Mouse (Mus musculus): ENCODE measurements around the gene Amh. TPM values are rescaled to one million over a fixed set of nuclear protein-coding genes. Genes with fewer than 3 reads are reported as not detected.
A peak's percentile ranks its signal among the peaks of the same experiment; 100 is the strongest.

The Amh gene
- total and polyA plus RNA-seq, 2 experiments from 2014 or later, result 0.18 to 4.0 TPM

GRCm38 (mm10) chr10:80793033-80793784, 11.8 kb upstream of the Amh start:
- Histone ChIP-seq H3K36me3 (replicated peaks; ENCODE audit: control insufficient read depth, insufficient read depth, low read length) (peaks cover 78% of the 10 kb centered on the region), H3K4me3 (ENCODE audit: low read depth, low read length) (no peak overlapping the region)

GRCm38 (mm10) chr10:80793803-80794202, 11.2 kb upstream of the Amh start:
- TF ChIP-seq EP300 (IDR thresholded peaks at IDR 0.05; ENCODE audit: low read depth) (no peak), CTCF (IDR thresholded peaks at IDR 0.05; ENCODE audit: low read depth) (no peak)
- no peaks in the 10 kb centered on the region for H3K27me3 ChIP-seq (ENCODE audit: control insufficient read depth, insufficient read depth, low read length)
- DNase-seq (ENCODE audit: low spot score) (no peak), ATAC-seq (ENCODE audit: insufficient read depth, low read depth) (no peak)
- 82% methylated on average over 4 of the region's 4 CpGs for WGBS
- H3K4me1 ChIP-seq (ENCODE audit: control insufficient read depth, insufficient read depth), result peaks cover 20% of the 10 kb centered on the region
- no peak overlapping the region for H3K4me2 ChIP-seq (ENCODE audit: low read depth, low read length)
- H3K36me3 ChIP-seq (replicated peaks; ENCODE audit: control insufficient read depth, insufficient read depth, low read length), result peaks cover 72% of the 10 kb centered on the region
- no peak overlapping the region for H3K9ac ChIP-seq (replicated peaks; ENCODE audit: low read depth, low read length)
- no peak overlapping the region for H3K4me3 ChIP-seq (ENCODE audit: low read depth, low read length)
- H3K9me3 ChIP-seq (replicated peaks; ENCODE audit: control insufficient read depth, low read length), result no peaks in the 10 kb centered on the region
- no peak overlapping the region for H3K27ac ChIP-seq (ENCODE audit: low read depth)

More at GRCm38 (mm10) chr10:80793033-80793784, 11.8 kb upstream of the Amh start:
- ATAC-seq (ENCODE audit: insufficient read depth, low read depth) (no peak), DNase-seq (ENCODE audit: low spot score) (no peak)
- Histone ChIP-seq H3K27ac (ENCODE audit: low read depth) (no peak overlapping the region), H3K9ac (replicated peaks; ENCODE audit: low read depth, low read length) (no peak overlapping the region), H3K27me3 (ENCODE audit: control insufficient read depth, insufficient read depth, low read length) (no peaks in the 10 kb centered on the region), H3K9me3 (replicated peaks; ENCODE audit: control insufficient read depth, low read length) (no peaks in the 10 kb centered on the region), H3K4me2 (ENCODE audit: low read depth, low read length) (no peak overlapping the region), H3K4me1 (ENCODE audit: control insufficient read depth, insufficient read depth) (peaks cover 20% of the 10 kb centered on the region)
- WGBS, result 90% methylated on average over 13 of the region's 13 CpGs
- no peak for TF ChIP-seq EP300 (IDR thresholded peaks at IDR 0.05; ENCODE audit: low read depth)
- TF ChIP-seq CTCF (IDR thresholded peaks at IDR 0.05; ENCODE audit: low read depth), result no peak

- Histone ChIP-seq H3K4me3 (ENCODE audit: low read depth, low read length) (no peak overlapping the region), H3K9me3 (replicated peaks; ENCODE audit: control insufficient read depth, low read length) (no peaks in the 10 kb centered on the region), H3K27ac (ENCODE audit: low read depth) (no peak overlapping the region), H3K36me3 (replicated peaks; ENCODE audit: control insufficient read depth, insufficient read depth, low read length) (peaks cover 62% of the 10 kb centered on the region), H3K27me3 (ENCODE audit: control insufficient read depth, insufficient read depth, low read length) (no peaks in the 10 kb centered on the region), H3K4me1 (ENCODE audit: control insufficient read depth, insufficient read depth) (peaks cover 26% of the 10 kb centered on the region), H3K4me2 (ENCODE audit: low read depth, low read length) (no peak overlapping the region), H3K9ac (replicated peaks; ENCODE audit: low read depth, low read length) (no peak overlapping the region)
- no peak for TF ChIP-seq CTCF (IDR thresholded peaks at IDR 0.05; ENCODE audit: low read depth)
- TF ChIP-seq EP300 (IDR thresholded peaks at IDR 0.05; ENCODE audit: low read depth), result no peak
- 86% methylated on average over 8 of the region's 8 CpGs for WGBS
- DNase-seq (ENCODE audit: low spot score) (no peak), ATAC-seq (ENCODE audit: insufficient read depth, low read depth) (no peak)
Measured at GRCm38 (mm10) chr10:80794750-80795149, 10.3 kb upstream of the Amh start.

DNA sequence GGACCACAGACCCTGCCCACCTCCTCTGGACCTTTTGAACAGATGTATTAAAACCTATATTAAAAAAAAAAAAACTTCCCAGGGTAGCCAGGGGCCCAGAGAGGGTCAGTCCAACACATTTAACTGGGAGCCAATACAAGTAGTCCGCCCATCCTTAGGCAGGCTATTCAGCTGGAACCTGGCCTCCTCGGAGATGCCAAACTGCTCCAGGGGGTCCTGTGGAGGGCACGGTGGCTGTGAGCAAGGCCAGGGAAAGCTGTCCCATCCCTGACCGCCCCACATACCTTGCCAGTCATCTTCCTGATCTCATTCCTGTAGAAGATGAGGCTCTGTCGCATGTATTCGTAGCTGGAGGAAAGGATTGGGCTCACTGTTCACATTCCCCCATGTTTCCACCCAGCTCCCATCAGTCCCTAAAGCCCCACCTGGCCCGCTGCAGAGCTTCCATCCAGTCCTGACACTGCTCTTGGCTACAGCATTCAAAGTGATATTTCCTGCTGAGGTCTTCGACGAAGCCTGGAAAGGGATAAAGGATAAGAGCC, 8.7 kb upstream of the Amh start:
- no peaks in the 10 kb centered on the region for H3K27me3 ChIP-seq (ENCODE audit: control insufficient read depth, insufficient read depth, low read length)
- peaks cover 51% of the 10 kb centered on the region for H3K36me3 ChIP-seq (replicated peaks; ENCODE audit: control insufficient read depth, insufficient read depth, low read length)
- no peak for TF ChIP-seq CTCF (IDR thresholded peaks at IDR 0.05; ENCODE audit: low read depth)
- TF ChIP-seq EP300 (IDR thresholded peaks at IDR 0.05; ENCODE audit: low read depth), result no peak
- DNase-seq (ENCODE audit: low spot score) (no peak), ATAC-seq (ENCODE audit: insufficient read depth, low read depth) (no peak)
- H3K27ac ChIP-seq (ENCODE audit: low read depth), result no peak overlapping the region
- H3K4me1 ChIP-seq (ENCODE audit: control insufficient read depth, insufficient read depth), result peaks cover 22% of the 10 kb centered on the region
- no peak overlapping the region for H3K4me3 ChIP-seq (ENCODE audit: low read depth, low read length)
- WGBS, result 76% methylated on average over 9 of the region's 9 CpGs
- H3K4me2 ChIP-seq (ENCODE audit: low read depth, low read length), result peak overlapping the region; percentile 96; the same call in 1 of the 2 replicates
- H3K9me3 ChIP-seq (replicated peaks; ENCODE audit: control insufficient read depth, low read length), result no peaks in the 10 kb centered on the region
- H3K9ac ChIP-seq (replicated peaks; ENCODE audit: low read depth, low read length), result no peak overlapping the region

- Histone ChIP-seq H3K4me1 (ENCODE audit: control insufficient read depth, insufficient read depth) (peaks cover 22% of the 10 kb centered on the region), H3K9me3 (replicated peaks; ENCODE audit: control insufficient read depth, low read length) (no peaks in the 10 kb centered on the region), H3K27ac (ENCODE audit: low read depth) (peak overlapping the region; percentile 98), H3K9ac (replicated peaks; ENCODE audit: low read depth, low read length) (peak overlapping the region; percentile 96), H3K4me2 (ENCODE audit: low read depth, low read length) (peak overlapping the region; percentile 96), H3K4me3 (ENCODE audit: low read depth, low read length) (peak overlapping the region; percentile 90), H3K36me3 (replicated peaks; ENCODE audit: control insufficient read depth, insufficient read depth, low read length) (peaks cover 54% of the 10 kb centered on the region), H3K27me3 (ENCODE audit: control insufficient read depth, insufficient read depth, low read length) (no peaks in the 10 kb centered on the region)
- WGBS, result 2% methylated on average over 58 of the region's 59 CpGs
- no peak for TF ChIP-seq EP300 (IDR thresholded peaks at IDR 0.05; ENCODE audit: low read depth)
- TF ChIP-seq CTCF (IDR thresholded peaks at IDR 0.05; ENCODE audit: low read depth), result no peak
- DNase-seq (ENCODE audit: low spot score) (peak; percentile 49), ATAC-seq (ENCODE audit: insufficient read depth, low read depth) (peak; percentile 50)
Measured at GRCm38 (mm10) chr10:80797186-80798149, 7.6 kb upstream of the Amh start.

Measured in heart, postnatal 0 days (tissue).